Mouse (Mus musculus): Measurements from ENCODE around the gene Hist1h3d. TPM values are rescaled to one million over a fixed set of nuclear protein-coding genes. Genes with fewer than 3 reads are reported as not detected.
A peak's percentile ranks its signal among the peaks of the same experiment; 100 is the strongest.

Hist1h3d gene
- total RNA-seq, 2 experiments from 2014 or later = 12.1 to 13.0 TPM

GRCm38 (mm10) chr13:23611638-23612037 lies 36.1 kb downstream of the Hist1h3d start:
- DNase-seq (ENCODE audit: low spot score in 2 of 2) = no peak
- Histone ChIP-seq H3K4me3 (no peak overlapping the region), H3K27ac (no peak overlapping the region)
- no peak for TF ChIP-seq CTCF (conservative IDR thresholded peaks at IDR 0.05)

GRCm38 (mm10) chr13:23620056-23620732 lies 44.6 kb downstream of the Hist1h3d start:
- no peak for TF ChIP-seq CTCF (conservative IDR thresholded peaks at IDR 0.05)
- DNase-seq (ENCODE audit: low spot score in 2 of 2) = no peak
- H3K27ac ChIP-seq = peak overlapping the region; percentile 99
- peak overlapping the region; percentile 76 for H3K4me3 ChIP-seq

DNA sequence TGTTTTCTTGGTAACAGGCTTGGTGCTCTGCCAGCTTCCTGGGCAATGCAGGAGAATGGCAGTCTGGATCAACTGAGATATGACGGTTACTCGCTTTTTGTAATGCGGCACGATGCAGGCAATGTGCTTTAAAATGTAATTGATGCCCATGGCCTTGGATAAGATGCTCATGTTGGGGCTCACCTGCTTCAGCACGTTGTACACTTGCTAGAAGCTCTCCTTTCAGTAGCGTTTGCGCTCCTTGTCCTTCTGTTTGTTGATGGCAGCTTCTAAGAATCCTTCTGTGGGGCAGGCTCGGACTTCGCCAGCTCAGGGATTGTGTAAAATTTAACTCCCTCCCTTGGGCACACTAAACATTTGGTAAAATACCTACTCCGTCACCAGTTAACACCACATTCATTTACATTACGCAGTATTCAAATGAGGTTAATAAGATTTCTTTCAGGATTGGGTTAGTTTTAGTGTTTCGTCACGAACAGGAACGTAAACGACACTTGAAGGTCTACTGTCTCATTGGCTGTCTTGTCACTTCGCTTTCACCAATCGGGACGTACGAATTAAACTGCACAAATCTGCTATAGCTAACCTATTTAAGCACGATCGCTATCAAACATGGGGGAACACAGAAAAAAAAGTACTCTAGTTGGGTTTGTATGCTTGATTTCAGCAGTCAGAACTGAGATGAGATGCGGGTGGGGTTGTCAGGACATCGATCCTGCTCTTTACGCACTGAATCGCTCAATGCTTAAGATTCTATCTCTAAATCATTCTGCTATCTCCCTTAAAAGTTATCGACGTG lies 45.4 kb downstream of the Hist1h3d start, which contains the start of gene Hist1h2be:
Gene Hist1h2be (minus strand): TSS at position 392 of the 799 bp plus-strand sequence.
- TF ChIP-seq CTCF (conservative IDR thresholded peaks at IDR 0.05) = no peak
- peak; percentile 50 to 90 for DNase-seq (ENCODE audit: low spot score in 2 of 2)
- peak within 1 kb of the TSS; percentile 99 for H3K27ac ChIP-seq
- H3K4me3 ChIP-seq = peak within 1 kb of the TSS; percentile 76

DNA sequence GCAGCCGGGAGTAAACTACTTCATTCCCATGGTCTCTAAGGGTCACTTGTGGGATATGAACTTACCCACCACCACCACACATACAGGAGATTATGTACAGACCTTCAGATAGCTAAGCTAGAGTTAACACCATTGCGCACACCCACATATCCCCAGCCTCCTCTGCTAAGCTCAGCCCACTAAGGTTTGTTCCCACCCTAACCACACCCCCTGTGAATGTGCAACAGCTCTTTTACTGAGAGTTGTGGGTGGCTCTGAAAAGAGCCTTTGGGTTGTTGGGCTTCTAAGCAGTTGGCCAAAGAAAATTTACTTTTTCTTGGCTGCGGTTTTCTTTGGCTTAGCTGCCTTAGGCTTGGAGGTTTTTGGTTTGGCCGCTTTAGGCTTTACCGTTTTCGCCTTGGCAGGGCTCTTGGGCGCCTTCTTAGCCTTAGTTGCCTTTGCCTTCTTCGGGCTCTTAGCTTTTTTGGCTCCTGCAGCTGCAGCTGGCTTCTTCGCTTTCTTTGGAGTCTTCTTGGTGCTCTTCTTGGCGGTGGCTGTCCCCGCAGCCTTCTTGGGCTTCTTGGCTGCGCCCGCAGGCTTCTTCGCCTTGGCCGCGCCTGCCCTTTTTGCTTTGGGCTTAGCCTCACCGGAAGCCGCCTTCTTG lies 46.1 kb downstream of the Hist1h3d start:
- peak overlapping the region; percentile 76 for H3K4me3 ChIP-seq
- DNase-seq (ENCODE audit: low spot score in 2 of 2) = peak; percentile 64 to 87
- TF ChIP-seq CTCF (conservative IDR thresholded peaks at IDR 0.05) = no peak
- H3K27ac ChIP-seq = peak overlapping the region; percentile 99

GRCm38 (mm10) chr13:23622175-23622671 lies 46.7 kb downstream of the Hist1h3d start, which contains the start of gene Hist1h1e:
Gene Hist1h1e, minus strand, starts transcription at chr13:23622558.
- H3K4me3 ChIP-seq = peak within 1 kb of the TSS; percentile 76
- H3K27ac ChIP-seq = peak within 1 kb of the TSS; percentile 99
- peak; percentile 79 to 82 for DNase-seq (ENCODE audit: low spot score in 2 of 2)

DNA sequence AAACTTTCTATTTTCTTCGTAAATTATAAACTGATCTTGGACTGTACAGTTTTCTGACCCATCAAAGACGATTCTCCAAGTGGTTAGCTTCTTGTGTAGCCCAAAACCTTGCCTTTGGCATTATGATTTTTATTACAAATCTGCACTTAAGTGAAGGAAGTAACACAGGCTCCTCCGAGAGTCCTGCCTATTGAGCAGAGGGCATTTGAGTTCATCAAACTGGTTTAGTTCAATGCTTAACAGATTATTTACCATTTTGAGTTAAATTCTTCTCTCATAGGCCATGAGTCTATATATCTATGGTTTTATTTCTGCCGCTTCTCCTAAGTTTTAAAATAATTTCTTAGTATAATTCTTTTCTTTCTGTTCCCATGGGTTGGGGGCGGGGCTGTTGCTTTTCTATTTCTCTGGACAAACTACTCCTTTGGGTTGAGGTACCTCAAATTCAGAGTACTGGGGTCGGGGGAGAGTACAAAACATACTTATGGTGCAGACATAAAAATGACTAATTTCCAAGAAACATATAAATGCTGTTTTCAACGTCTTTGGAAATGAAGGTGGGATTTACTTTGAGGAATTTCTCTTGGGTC lies 47.4 kb downstream of the Hist1h3d start:
- Histone ChIP-seq H3K4me3 (peak overlapping the region; percentile 76), H3K27ac (peak overlapping the region; percentile 99)
- no peak for TF ChIP-seq CTCF (conservative IDR thresholded peaks at IDR 0.05)
- no peak for DNase-seq (ENCODE audit: low spot score in 2 of 2)

Small RNA genes lying within 50 kb of the gene (microRNA-seq; reads per million reads assigned to microRNA genes)
- gene Gm44297 (0 reads per million in 2 experiments), gene Gm44359 (0 reads per million in 2 experiments), gene Gm44394 (0 reads per million in 2 experiments)

Other genes starting within 250 kb of the Hist1h3d start
- 10 to 100 TPM; 28.7 to 33.6 TPM for gene Zfp322a, start 206.6 kb upstream of the Hist1h3d start, total RNA-seq (2021)
- gene Abt1, start 151.9 kb upstream of the Hist1h3d start, total RNA-seq (2021) = 1 to 10 TPM; 7.8 to 9.7 TPM
- not detected for gene Btn1a1, start 109.9 kb upstream of the Hist1h3d start, total RNA-seq (2021)
- under 1 TPM; 0.49 to 0.52 TPM for gene Btn2a2, start 86.9 kb upstream of the Hist1h3d start, total RNA-seq (2021)
- gene Hist1h4h, start 44.7 kb upstream of the Hist1h3d start, total RNA-seq (2021) = 100 to 1,000 TPM; 333 to 344 TPM
- 10 to 100 TPM in 1 of 2 experiments, 1 to 10 TPM in 1; 6.9 to 12.2 TPM for gene Hist1h2af, start 41.9 kb upstream of the Hist1h3d start, total RNA-seq (2021)
- 1 to 10 TPM; 3.6 to 5.5 TPM for gene Hist1h3g, start 40.3 kb upstream of the Hist1h3d start, total RNA-seq (2021)
- gene Hist1h2bh, start 32.4 kb upstream of the Hist1h3d start, total RNA-seq (2021) = 1 to 10 TPM in 1 of 2 experiments, under 1 TPM in 1; 0.39 to 1.2 TPM
- 10 to 100 TPM; 17.7 to 18.3 TPM for gene Hist1h3f, start 31.7 kb upstream of the Hist1h3d start, total RNA-seq (2021)
- gene Hist1h4f, start 24.1 kb upstream of the Hist1h3d start, total RNA-seq (2021) = 100 to 1,000 TPM; 150 to 167 TPM
- 1 to 10 TPM; 4.6 to 5.5 TPM for gene Hist1h1d, start 22.5 kb upstream of the Hist1h3d start, total RNA-seq (2021)
- 10 to 100 TPM; 45.3 to 54.6 TPM for gene Hist1h3e, start 13.4 kb upstream of the Hist1h3d start, total RNA-seq (2021)
- gene Hist1h2ae, start 4.5 kb upstream of the Hist1h3d start, total RNA-seq (2021) = 1 to 10 TPM; 6.6 to 7.7 TPM
- 10 to 100 TPM; 74.0 to 78.9 TPM for gene Hist1h2bg, start 4.4 kb upstream of the Hist1h3d start, total RNA-seq (2021)
- gene Hist1h2bf, start 1.6 kb upstream of the Hist1h3d start, total RNA-seq (2021) = 10 to 100 TPM; 22.8 to 29.6 TPM
- gene Hist1h2ad, start 1.4 kb upstream of the Hist1h3d start, total RNA-seq (2021) = 10 to 100 TPM in 1 of 2 experiments, 1 to 10 TPM in 1; 5.0 to 13.0 TPM
- gene Hist1h4d, start 5.8 kb downstream of the Hist1h3d start, total RNA-seq (2021) = 100 to 1,000 TPM; 140 to 146 TPM
- gene Hist1h2be, start 45.4 kb downstream of the Hist1h3d start, total RNA-seq (2021) = 10 to 100 TPM in 1 of 2 experiments, 1 to 10 TPM in 1; 8.8 to 10.1 TPM
- 10 to 100 TPM; 50.6 to 58.1 TPM for gene Hist1h1e, start 46.8 kb downstream of the Hist1h3d start, total RNA-seq (2021)
- gene Hist1h2ac, start 108.2 kb downstream of the Hist1h3d start, total RNA-seq (2021) = 1 to 10 TPM; 2.9 to 4.0 TPM
- 10 to 100 TPM; 45.1 to 50.2 TPM for gene Hist1h2bc, start 108.4 kb downstream of the Hist1h3d start, total RNA-seq (2021)
- gene Hist1h1t, start 120.1 kb downstream of the Hist1h3d start, total RNA-seq (2021) = not detected
- gene Hist1h4c, start 122.7 kb downstream of the Hist1h3d start, total RNA-seq (2021) = 100 to 1,000 TPM; 108 to 115 TPM
- 1 to 10 TPM; 3.2 to 3.6 TPM for gene Hfe, start 135.1 kb downstream of the Hist1h3d start, total RNA-seq (2021)
- gene Hist1h1c, start 163.0 kb downstream of the Hist1h3d start, total RNA-seq (2021) = 10 to 100 TPM; 59.1 to 68.1 TPM
- 1 to 10 TPM; 3.6 to 5.9 TPM for gene Hist1h3c, start 169.8 kb downstream of the Hist1h3d start, total RNA-seq (2021)
- 10 to 100 TPM; 23.0 to 24.7 TPM for gene Hist1h2bb, start 171.0 kb downstream of the Hist1h3d start, total RNA-seq (2021)
- 10 to 100 TPM; 24.4 to 27.3 TPM for gene Hist1h2ab, start 175.4 kb downstream of the Hist1h3d start, total RNA-seq (2021)
- 10 to 100 TPM; 13.6 to 15.0 TPM for gene Hist1h3b, start 176.5 kb downstream of the Hist1h3d start, total RNA-seq (2021)
- 10 to 100 TPM; 70.9 to 73.8 TPM for gene Hist1h4b, start 181.2 kb downstream of the Hist1h3d start, total RNA-seq (2021)
- gene Hist1h4a, start 185.5 kb downstream of the Hist1h3d start, total RNA-seq (2021) = 10 to 100 TPM; 46.0 to 55.3 TPM
- 10 to 100 TPM; 35.0 to 41.6 TPM for gene Hist1h3a, start 186.6 kb downstream of the Hist1h3d start, total RNA-seq (2021)
- gene Hist1h1a, start 187.9 kb downstream of the Hist1h3d start, total RNA-seq (2021) = 10 to 100 TPM; 18.5 to 18.9 TPM
- not detected for gene Trim38, start 194.2 kb downstream of the Hist1h3d start, total RNA-seq (2021)
- gene Slc17a2, start 231.2 kb downstream of the Hist1h3d start, total RNA-seq (2021) = under 1 TPM in 1 of 2 experiments, not detected in 1; 0.10 TPM